Mouse (Mus musculus): ENCODE measurements around the gene Slc38a3.

The Slc38a3 gene

GRCm38 (mm10) chr9:107634406-107635278 lies 34.7 kb downstream of the Slc38a3 start:
- DNase-seq (ENCODE audit: low spot score) = no peak

- no peak for DNase-seq (ENCODE audit: low spot score)
Measured at GRCm38 (mm10) chr9:107633661-107634405, 35.5 kb downstream of the Slc38a3 start.

DNA sequence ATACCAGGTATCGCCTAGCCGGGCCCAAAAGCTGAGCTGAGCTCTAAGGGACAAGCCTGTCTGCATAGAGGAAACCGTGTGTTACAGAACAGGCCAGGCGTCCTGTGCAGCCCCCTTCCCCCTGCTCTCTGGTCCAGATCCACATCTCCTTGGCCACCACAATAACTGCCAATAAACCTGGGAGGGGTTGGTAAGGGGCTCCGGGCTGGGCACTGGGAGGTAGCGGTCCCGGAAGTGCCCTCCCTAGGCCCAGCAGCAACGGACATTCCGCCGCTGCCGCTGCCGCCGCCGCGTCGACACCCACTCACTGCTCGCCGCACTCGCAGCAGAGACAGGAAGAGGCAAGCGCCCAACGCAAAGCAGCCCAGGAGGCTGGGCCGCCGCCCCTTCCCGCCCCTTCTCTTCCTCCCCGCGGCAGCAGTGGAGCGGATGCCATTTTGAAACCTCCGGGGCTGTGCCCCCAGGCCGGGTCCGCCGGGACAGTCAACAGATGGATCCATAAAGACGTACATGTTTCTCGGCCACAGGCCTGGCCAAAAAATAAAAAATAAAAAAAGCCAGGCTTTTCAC lies 36.2 kb downstream of the Slc38a3 start:
- DNase-seq (ENCODE audit: low spot score) = peak; percentile 90

DNA sequence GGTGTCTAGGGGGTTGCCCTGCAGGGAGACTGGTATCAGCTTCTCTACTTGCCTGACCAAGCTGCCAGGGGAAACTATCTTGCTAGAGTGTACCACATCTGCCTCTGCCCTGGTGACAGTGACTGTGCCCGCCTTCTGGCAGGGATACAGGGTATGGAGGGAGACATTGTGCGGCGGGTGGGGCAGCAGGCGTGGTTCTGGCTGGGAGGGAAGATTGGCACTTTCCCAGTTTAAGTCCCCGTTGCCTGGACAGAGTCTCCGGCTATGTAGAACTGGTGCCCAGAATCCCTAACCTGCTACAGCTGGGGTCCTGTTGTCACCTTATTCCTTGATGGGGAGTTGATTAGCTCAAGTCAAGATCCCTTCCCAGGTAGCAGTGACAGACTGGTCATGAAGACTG lies 36.9 kb downstream of the Slc38a3 start:
- no peak for DNase-seq (ENCODE audit: low spot score)

DNA sequence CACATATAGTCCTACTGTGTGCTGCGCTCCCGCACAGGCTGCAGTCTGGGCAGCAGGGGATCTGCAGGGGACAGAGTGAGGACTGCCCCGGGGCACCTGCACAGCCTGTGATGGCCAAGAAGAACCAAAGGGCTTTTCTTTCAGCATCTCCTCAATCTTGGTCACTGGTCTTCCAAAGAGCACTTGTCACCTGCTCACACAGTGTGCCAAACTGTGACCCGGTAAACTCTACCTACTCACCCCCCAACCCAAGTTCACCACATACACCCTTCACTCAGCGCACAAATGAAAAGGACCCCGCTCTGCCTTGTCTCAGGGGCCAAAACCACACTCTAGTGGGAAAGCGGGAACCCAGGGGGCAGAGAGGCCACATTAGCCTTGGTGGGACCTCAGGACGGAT lies 37.5 kb downstream of the Slc38a3 start:
- DNase-seq (ENCODE audit: low spot score) = no peak

DNA sequence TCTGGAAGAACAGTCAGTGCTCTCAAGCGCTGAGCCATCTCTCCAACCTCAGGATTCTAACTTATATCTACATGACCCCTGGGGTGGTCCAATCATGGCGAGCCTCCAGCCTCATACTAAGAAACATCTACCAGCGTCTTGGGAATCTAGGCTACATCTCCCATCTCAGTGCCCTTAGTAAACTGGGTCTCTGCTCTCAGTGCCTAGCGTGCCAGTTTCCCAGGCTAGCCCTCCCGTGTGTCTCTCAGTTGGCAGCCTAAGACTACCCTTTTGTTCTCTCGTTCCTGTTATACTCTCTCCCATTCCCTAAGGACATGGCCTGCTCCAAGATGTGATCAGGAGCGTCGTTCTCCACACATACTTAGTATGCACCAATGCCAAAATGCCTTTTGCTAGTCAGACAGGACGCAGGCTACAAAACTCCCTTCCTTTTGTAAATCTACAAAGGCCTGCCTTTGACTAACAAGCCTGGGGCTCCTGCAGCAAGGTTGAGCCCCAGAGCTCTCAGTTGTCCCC lies 38.0 kb downstream of the Slc38a3 start:
- DNase-seq (ENCODE audit: low spot score) = no peak

DNA sequence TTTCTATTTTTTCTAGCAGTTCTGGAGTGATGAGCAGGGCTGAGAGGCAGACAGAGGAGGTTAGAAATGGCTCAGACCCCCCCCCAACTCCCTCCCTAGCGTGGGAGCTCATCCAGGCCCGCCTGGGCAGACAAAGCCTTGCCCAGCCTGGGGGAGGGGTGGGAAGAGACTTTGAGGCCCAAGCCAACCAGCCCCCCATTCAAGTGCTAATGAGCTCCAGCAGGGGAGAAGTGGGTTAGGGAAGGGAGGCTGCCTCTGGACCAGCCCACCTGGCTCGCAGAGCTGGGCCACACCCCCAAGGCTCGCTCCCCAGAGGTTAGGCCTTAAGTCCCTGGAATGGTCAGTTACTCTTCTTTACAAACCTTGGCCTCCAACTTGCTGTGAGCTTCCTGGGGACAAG lies 38.8 kb downstream of the Slc38a3 start:
- DNase-seq (ENCODE audit: low spot score) = no peak

DNA sequence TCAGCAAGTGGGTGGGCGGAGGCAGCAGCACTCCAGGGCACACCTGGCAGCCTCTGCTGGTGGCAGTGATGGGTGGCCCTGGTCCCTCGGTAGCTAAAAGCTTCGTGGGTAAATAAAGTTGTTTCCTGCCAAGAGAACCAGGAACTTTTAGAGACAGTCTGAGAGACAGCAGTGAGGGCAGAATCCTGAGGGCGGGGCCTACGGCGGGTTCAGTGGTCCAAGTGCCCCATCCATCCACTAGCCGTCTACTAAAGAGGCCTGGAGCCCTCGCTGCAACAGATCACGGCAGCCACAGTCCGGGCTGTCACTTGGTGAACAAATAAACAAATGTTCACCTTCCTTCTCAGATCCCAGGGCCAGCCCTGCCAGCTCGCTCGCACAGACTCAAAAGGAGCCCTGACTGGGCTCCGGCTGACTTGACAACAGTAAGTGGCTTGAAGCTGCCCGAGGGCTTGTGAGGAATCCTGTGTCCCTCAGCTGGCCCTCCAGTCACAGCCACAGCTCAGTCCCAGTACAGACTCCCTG lies 39.4 kb downstream of the Slc38a3 start:
- DNase-seq (ENCODE audit: low spot score) = peak; percentile 62

DNA sequence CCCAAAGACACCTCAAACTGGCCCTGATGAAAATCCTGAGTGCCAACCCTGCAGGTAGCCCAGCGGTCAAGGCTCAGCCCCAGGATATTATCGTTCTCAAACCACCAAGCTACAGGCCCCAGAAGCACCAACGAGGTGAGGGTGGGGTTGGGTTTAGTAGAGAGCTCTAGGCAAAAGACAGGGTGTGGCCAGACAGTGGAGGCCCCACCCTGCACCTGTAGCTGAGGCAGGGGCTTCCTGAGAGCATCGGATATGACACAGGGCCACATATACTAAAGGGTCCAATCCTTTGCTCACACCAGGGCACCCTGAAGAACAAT lies 40.0 kb downstream of the Slc38a3 start:
- DNase-seq (ENCODE audit: low spot score) = no peak

DNA sequence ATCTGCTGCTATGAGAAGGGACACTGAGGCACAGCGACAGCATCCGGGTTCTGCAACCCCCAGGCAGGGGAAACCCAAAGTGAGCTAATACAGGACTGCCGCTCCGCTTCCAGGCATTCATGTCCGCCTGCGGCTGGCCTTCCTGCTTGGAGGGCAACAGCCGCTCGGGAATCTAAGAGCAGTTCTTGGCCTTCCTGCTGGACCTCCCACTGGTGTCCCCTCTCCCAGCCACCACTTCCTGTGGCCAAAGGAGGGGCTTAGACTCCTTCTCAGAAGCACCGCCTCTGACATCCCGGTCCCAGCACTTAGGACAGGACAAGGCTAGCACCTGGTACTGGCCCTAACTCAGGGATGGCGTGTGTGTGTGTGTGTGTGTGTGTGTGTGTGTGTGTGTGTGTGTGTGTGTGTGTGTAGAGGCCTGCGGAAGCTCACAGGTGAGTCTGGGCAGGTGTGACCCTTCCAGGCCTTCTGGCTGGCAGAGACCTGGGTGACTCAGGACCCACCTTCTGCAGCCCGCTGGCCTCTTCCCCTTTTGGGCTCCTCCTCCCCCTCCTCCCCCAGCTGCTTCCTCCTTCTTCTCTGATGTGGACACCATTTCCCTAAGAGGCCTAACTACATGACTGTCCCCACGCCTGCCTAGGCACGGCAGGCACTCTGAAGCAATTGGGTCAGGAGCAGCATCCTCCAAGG lies 40.5 kb downstream of the Slc38a3 start:
- DNase-seq (ENCODE audit: low spot score) = no peak

- DNase-seq (ENCODE audit: low spot score) = no peak
Measured at GRCm38 (mm10) chr9:107627387-107628255, 41.7 kb downstream of the Slc38a3 start.

DNA sequence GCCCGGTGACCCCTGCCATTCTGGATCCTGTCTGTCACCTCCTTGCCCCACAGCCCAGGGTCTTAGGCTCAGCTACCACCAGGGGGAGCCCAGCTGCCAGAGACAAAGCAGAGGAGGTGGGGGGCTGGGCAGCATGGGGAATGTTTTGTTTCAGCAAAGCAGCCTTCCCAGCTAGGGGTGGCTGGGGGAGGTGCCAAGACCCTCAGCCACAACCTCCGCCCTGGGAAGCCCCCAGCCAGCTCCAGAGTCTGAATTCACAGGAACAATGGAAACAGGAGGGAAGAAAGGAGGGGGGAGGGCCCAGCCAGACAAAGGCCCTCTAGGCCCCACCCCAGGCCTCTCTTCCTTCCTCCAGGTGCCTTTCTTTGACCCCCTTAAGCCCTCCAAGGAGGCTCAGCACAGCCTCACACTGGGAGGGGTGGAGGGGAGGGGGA lies 42.5 kb downstream of the Slc38a3 start:
- peak; percentile 78 for DNase-seq (ENCODE audit: low spot score)

DNA sequence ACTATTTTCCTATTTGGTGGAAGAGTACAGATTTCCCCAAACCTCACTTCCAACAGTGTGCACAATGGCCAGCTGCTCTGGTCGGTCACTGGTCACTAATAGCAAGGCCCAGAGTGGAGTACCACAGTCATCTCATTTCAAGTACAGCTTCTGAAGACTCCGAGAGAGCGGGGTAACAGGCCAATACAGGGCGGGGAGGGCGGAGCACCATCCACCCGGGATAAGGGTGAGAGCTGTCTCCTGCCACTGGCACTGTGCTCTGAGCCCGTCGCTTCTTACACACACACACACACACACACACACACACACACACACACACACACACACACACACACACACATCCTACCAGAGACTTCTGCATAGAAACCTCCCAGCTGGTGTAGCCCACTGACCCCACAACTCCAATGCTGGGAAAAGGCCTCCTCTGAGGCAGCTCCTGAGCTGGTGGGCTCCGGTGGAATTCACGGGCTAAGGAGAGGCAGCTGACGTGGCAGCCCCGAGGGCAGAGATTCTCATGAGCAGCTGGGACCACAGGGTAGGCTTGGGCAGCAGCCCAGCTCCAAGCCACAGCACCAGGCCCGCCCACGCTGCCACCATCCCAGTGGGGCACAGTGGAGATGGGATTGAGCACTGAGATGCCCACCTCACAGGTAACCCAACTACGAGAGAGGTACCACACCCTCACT lies 43.0 kb downstream of the Slc38a3 start:
- no peak for DNase-seq (ENCODE audit: low spot score)

DNA sequence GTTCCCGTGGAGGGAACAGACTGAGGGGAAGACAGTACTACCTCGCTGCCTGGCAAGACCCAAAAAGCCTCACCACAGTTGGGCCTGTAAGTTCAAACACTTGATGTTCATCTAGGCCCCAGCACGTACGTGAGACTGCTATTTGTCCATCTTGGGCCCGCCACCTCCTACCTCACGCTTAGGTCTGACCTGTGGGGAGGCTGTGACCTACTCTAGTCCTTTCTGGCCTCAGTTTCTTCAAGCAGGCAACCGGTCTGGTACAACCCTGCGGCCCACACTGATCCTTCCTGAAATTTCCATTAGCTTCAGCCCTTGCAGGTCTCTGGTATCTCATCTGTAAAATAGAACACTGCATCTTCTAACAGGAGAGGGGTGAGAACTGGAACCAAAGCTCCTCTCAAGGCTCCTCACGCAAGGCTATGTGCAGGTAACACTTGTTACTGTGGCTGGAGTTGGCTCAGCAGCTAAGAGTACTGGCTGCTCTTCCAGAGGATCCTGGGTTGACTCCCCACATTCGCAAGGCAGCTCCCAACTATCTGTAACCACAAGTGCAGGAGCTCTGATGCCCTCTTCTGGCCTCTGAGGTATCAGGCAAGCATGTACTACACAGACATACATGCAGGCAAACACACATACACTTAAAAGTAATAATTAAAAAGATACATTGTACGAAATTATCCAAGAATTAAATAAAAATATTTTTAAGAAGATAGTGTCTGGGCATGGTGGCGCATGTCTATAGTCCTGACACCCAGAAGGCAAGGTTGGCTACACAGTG lies 43.8 kb downstream of the Slc38a3 start:
- DNase-seq (ENCODE audit: low spot score) = no peak

- DNase-seq (ENCODE audit: low spot score) = no peak
Measured at GRCm38 (mm10) chr9:107624951-107625350, 44.4 kb downstream of the Slc38a3 start.

DNA sequence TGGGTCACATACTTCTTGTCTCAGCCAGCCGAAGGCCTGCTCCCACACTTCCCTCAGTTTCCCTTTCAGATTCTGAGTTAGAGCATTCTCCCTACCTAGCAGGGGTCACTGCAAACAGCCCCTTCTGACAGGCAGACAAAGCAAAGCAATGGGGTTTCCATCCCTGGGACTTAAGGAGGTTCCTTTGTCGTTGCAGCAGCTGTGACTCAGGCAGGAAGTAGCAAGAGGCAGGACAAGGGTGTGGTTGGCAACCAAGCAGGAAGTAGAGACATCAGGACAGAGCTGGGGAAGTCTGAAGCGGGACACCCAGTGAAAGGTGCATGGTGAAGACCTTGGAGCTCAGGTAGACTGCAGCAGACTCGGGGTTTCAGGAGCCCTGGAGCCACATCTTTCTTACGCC lies 44.8 kb downstream of the Slc38a3 start:
- peak; percentile 72 for DNase-seq (ENCODE audit: low spot score)

DNA sequence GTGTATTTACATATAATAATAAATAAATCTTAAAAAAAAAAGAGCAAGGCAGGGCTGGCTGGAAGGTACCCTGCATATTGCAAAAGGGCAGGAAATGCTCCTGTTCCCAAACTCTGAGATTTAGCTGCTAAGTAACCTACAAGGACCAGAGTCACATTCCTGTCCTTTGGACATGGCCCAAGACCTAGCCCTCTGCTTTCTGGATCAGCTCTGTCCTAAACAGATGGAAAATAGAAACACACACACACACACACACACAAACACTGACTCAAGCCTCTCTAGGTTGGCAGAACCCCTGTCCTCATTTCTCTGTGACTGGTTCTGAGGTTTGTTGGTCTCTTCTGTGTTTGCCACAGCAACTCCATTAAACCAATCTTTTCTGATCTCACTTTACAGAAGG lies 48.4 kb downstream of the Slc38a3 start:
- no peak for DNase-seq (ENCODE audit: low spot score)

DNA sequence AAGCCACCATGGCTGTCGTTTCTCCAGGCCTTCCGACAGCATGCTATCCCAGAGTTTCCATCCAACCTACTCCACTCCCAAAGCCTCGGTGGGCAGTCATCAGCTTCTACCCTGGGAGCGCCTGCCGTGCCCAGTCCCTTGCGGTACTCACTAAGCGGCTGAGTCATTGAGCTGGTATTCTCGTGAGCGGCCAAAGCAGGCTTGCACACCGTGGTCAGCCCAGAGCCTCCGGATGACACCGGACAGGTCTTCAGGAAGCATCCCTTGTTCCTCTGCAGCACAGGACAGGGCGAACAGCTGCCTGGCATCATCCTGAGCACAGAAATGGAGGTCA lies 49.8 kb downstream of the Slc38a3 start:
- DNase-seq (ENCODE audit: low spot score) = no peak

GRCm38 (mm10) chr9:107618778-107619545 lies 50.4 kb downstream of the Slc38a3 start:
- DNase-seq (ENCODE audit: low spot score) = no peak

Data from T-cell, adult 2 months (primary cell).